Mouse (Mus musculus) hindbrain, embryonic 13.5 days (tissue): ENCODE data around the gene C2cd4c. TPM values are rescaled to one million over a fixed set of nuclear protein-coding genes. Genes with fewer than 3 reads are reported as not detected.

Experiments
- ATAC-seq: fragments of 200-750 bp; cut with Nextera tagmentation; 2 replicates; pipeline ENCODE4 v1.8.0; 2017; ENCODE audit warnings: moderate TSS enrichment; ENCODE audit not compliant: low FRiP score
- H3K27ac ChIP-seq: fragments of 300-500 bp; sonication (generic); 2 replicates; pipeline ENCODE4 v1.5.1; 2015; ENCODE audit warnings: inconsistent platforms, mild to moderate bottlenecking, moderate library complexity
- H3K27me3 ChIP-seq: fragments of 300-500 bp; sonication (generic); 2 replicates; pipeline ENCODE4 v1.6.1; 2015; ENCODE audit warnings: mild to moderate bottlenecking, inconsistent platforms
- H3K36me3 ChIP-seq: fragments of 300-500 bp; sonication (generic); 2 replicates; pipeline ENCODE4 v1.6.1; 2015; ENCODE audit warnings: mild to moderate bottlenecking, inconsistent platforms
- H3K4me1 ChIP-seq: fragments of 300-500 bp; sonication (generic); replicated peaks from 2 replicates; pipeline ENCODE4 v1.6.1; 2015; ENCODE audit warnings: inconsistent platforms
- H3K4me2 ChIP-seq: fragments of 300-500 bp; sonication (generic); 2 replicates; pipeline ENCODE4 v1.6.1; 2015; ENCODE audit warnings: inconsistent platforms, mild to moderate bottlenecking, moderate library complexity
- H3K4me3 ChIP-seq: fragments of 300-500 bp; sonication (generic); 2 replicates; pipeline ENCODE4 v1.5.1; 2015; ENCODE audit warnings: mild to moderate bottlenecking, inconsistent platforms
- H3K9ac ChIP-seq: fragments of 300-500 bp; sonication (generic); 2 replicates; pipeline ENCODE4 v1.6.1; 2015; ENCODE audit warnings: mild to moderate bottlenecking, inconsistent platforms
- H3K9me3 ChIP-seq: fragments of 300-500 bp; sonication (generic); 2 replicates; pipeline ENCODE4 v1.6.1; 2016; ENCODE audit warnings: inconsistent platforms
- WGBS: fragments of 180-500 bp; shearing (Covaris S2); methylation state at CpG from one replicate; pipeline ENCODE4 v1.1.7; 2015; 5-methylcytosine and 5-hydroxymethylcytosine counted together
- polyA plus RNA-seq: library from polyadenylated mRNA; unstranded; fragments of >200 nt; fragmentation: Nextera tagmentation; extraction: Ambion mirVana; gene quantifications from 2 replicates; pipeline ENCODE4 v1.2.1, GENCODE M21; 2015

C2cd4c gene
- polyA plus RNA-seq, 1 experiment from 2014 or later, result 0.17 TPM

- Histone ChIP-seq H3K36me3 (no peaks in the 10 kb centered on the region), H3K27me3 (no peaks in the 10 kb centered on the region), H3K27ac (no peak overlapping the region), H3K9ac (no peak overlapping the region), H3K4me1 (no peaks in the 10 kb centered on the region), H3K4me2 (no peak overlapping the region), H3K4me3 (no peak overlapping the region), H3K9me3 (no peaks in the 10 kb centered on the region)
- no peak for ATAC-seq
- 89% methylated on average over 2 of the region's 2 CpGs for WGBS
These were observed 42.5 kb downstream of the C2cd4c start for GRCm38 (mm10) chr10:79571314-79571713.

- no peaks in the 10 kb centered on the region for H3K27me3 ChIP-seq
- H3K4me3 ChIP-seq, result no peak overlapping the region
- WGBS, result 91% methylated on average over 5 of the region's 5 CpGs
- peaks cover under 1% of the 10 kb centered on the region; the same call in 1 of the 2 replicates for H3K9me3 ChIP-seq
- ATAC-seq, result no peak
- no peak overlapping the region for H3K27ac ChIP-seq
- H3K9ac ChIP-seq, result no peak overlapping the region
- H3K4me2 ChIP-seq, result no peak overlapping the region
- H3K36me3 ChIP-seq, result no peaks in the 10 kb centered on the region
- H3K4me1 ChIP-seq, result no peaks in the 10 kb centered on the region
These were observed 43.9 kb downstream of the C2cd4c start for GRCm38 (mm10) chr10:79569921-79570320.

GRCm38 (mm10) chr10:79559716-79560115 is 54.1 kb downstream of the C2cd4c start:
- Histone ChIP-seq H3K9ac (no peak overlapping the region), H3K4me2 (no peak overlapping the region), H3K4me1 (peaks cover 6% of the 10 kb centered on the region; the same call in 1 of the 2 replicates), H3K27me3 (no peaks in the 10 kb centered on the region), H3K4me3 (no peak overlapping the region), H3K36me3 (no peaks in the 10 kb centered on the region), H3K27ac (no peak overlapping the region), H3K9me3 (peaks cover 12% of the 10 kb centered on the region; the same call in 1 of the 2 replicates)
- WGBS, result 88% methylated on average over 2 of the region's 2 CpGs
- no peak for ATAC-seq

- peaks cover 25% of the 10 kb centered on the region for H3K4me1 ChIP-seq
- H3K4me3 ChIP-seq, result no peak overlapping the region
- 94% methylated on average over 5 of the region's 5 CpGs for WGBS
These were observed 56.3 kb downstream of the C2cd4c start for GRCm38 (mm10) chr10:79557496-79557895.

GRCm38 (mm10) chr10:79556951-79557350 is 56.9 kb downstream of the C2cd4c start:
- no peak overlapping the region for H3K4me2 ChIP-seq
- no peak overlapping the region for H3K27ac ChIP-seq
- H3K9ac ChIP-seq, result no peak overlapping the region
- no peak overlapping the region for H3K4me3 ChIP-seq
- H3K36me3 ChIP-seq, result no peaks in the 10 kb centered on the region
- H3K27me3 ChIP-seq, result no peaks in the 10 kb centered on the region
- no peak for ATAC-seq
- no peaks in the 10 kb centered on the region for H3K9me3 ChIP-seq
- 92% methylated on average over 5 of the region's 5 CpGs for WGBS
- H3K4me1 ChIP-seq, result peaks cover 30% of the 10 kb centered on the region

More at GRCm38 (mm10) chr10:79557496-79557895, 56.3 kb downstream of the C2cd4c start:
- no peaks in the 10 kb centered on the region for H3K9me3 ChIP-seq
- no peaks in the 10 kb centered on the region for H3K27me3 ChIP-seq
- H3K27ac ChIP-seq, result no peak overlapping the region
- H3K4me2 ChIP-seq, result no peak overlapping the region
- H3K36me3 ChIP-seq, result no peaks in the 10 kb centered on the region
- no peak for ATAC-seq
- H3K9ac ChIP-seq, result no peak overlapping the region

Other genes with a start within 250 kb of the C2cd4c start
- not detected in 2 replicates for gene Vmn2r83, start 145.3 kb downstream of the C2cd4c start, polyA plus RNA-seq
- 14.5 and 16.5 TPM in 2 replicates for gene Plpp2, start 80.2 kb downstream of the C2cd4c start, polyA plus RNA-seq
- 52.4 and 57.1 TPM in 2 replicates for gene Mier2, start 58.8 kb downstream of the C2cd4c start, polyA plus RNA-seq
- gene Theg, start 26.7 kb downstream of the C2cd4c start, polyA plus RNA-seq, result not detected in 2 replicates
- 24.5 and 26.5 TPM in 2 replicates for gene Shc2, start 23.9 kb upstream of the C2cd4c start, polyA plus RNA-seq
- not detected in 2 replicates for gene Odf3l2, start 31.7 kb upstream of the C2cd4c start, polyA plus RNA-seq
- 0.87 and 0.88 TPM in 2 replicates for gene Madcam1, start 50.5 kb upstream of the C2cd4c start, polyA plus RNA-seq
- 86.5 and 93.4 TPM in 2 replicates for gene Tpgs1, start 55.3 kb upstream of the C2cd4c start, polyA plus RNA-seq
- 92.7 and 100 TPM in 2 replicates for gene Cdc34, start 68.2 kb upstream of the C2cd4c start, polyA plus RNA-seq
- 1.1 and 1.4 TPM in 2 replicates for gene Gzmm, start 75.0 kb upstream of the C2cd4c start, polyA plus RNA-seq
- 690 and 717 TPM in 2 replicates for gene Bsg, start 90.5 kb upstream of the C2cd4c start, polyA plus RNA-seq
- gene Hcn2, start 102.6 kb upstream of the C2cd4c start, polyA plus RNA-seq, result 0.43 and 0.64 TPM in 2 replicates
- gene Polrmt, start 132.6 kb upstream of the C2cd4c start, polyA plus RNA-seq, result 37.1 and 42.4 TPM in 2 replicates
- gene Fgf22, start 141.1 kb upstream of the C2cd4c start, polyA plus RNA-seq, result 1.00 and 2.1 TPM in 2 replicates
- 87.9 and 90.7 TPM in 2 replicates for gene Rnf126, start 152.9 kb upstream of the C2cd4c start, polyA plus RNA-seq
- gene Fstl3, start 163.2 kb upstream of the C2cd4c start, polyA plus RNA-seq, result 1.3 and 1.4 TPM in 2 replicates
- gene Prss57, start 176.9 kb upstream of the C2cd4c start, polyA plus RNA-seq, result 0.18 TPM in 1 of 2 replicates, not detected in the other
- gene Palm, start 179.5 kb upstream of the C2cd4c start, polyA plus RNA-seq, result 240 and 252 TPM in 2 replicates
- 0.84 and 1.0 TPM in 2 replicates for gene Misp, start 207.0 kb upstream of the C2cd4c start, polyA plus RNA-seq
- gene Ptbp1, start 240.4 kb upstream of the C2cd4c start, polyA plus RNA-seq, result 84.7 and 86.0 TPM in 2 replicates